Mouse (Mus musculus) brain, embryonic 14.5 days (tissue): ENCODE results near the gene Fbxl17. TPM values are rescaled to one million over a fixed set of nuclear protein-coding genes. Genes with fewer than 3 reads are reported as not detected.

ENCODE experiments used
- DNase-seq: peaks from one replicate; pipeline ENCODE4 v3.0.0-alpha.2; 2011; ENCODE audit warnings: low read depth
- CTCF ChIP-seq: fragments of 200-500 bp; IDR thresholded peaks from 2 replicates; pipeline ENCODE4 v1.5.1; 2012; ENCODE audit warnings: inconsistent platforms, mild to moderate bottlenecking, moderate library complexity, borderline replicate concordance; ENCODE audit not compliant: insufficient read depth, insufficient read length; ENCODE audit errors: extremely low read depth
- POLR2A ChIP-seq: fragments of 200-500 bp; IDR thresholded peaks from 2 replicates; pipeline ENCODE4 v1.6.1; 2012; ENCODE audit warnings: mild to moderate bottlenecking, inconsistent platforms, borderline replicate concordance; ENCODE audit not compliant: poor library complexity, insufficient read depth, insufficient read length, severe bottlenecking; ENCODE audit errors: extremely low read depth
- polyA plus RNA-seq: library from polyadenylated mRNA; depleted of rRNA; stranded (reverse); fragments of >200 nt; gene quantifications from 2 replicates; pipeline ENCODE4 v1.2.3, GENCODE M21; 2012

Gene Fbxl17
- polyA plus RNA-seq, 1 experiment = 30.9 TPM

DNA sequence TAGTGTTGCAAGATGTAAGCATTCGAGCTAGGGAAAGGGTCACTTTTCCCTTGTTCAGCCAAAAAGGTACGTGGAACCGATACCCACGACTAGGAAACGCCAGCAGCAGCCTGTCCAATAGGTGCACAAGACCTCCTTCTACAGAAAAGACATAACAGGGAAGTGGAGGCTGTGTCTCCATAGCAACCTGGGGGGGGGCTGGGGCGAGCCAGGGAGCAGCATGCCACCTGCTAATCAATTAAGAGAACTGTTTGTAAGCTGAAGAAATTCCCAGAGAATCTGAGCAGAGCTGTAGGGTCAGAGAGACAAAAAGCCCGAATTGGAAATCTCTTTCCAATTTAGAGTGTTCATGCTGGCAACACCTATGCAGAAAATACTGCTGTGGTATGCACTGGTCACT, 356.0 kb downstream of the Fbxl17 start:
- TF ChIP-seq CTCF (no peak), POLR2A (no peak)
- DNase-seq = peak; percentile 69

DNA sequence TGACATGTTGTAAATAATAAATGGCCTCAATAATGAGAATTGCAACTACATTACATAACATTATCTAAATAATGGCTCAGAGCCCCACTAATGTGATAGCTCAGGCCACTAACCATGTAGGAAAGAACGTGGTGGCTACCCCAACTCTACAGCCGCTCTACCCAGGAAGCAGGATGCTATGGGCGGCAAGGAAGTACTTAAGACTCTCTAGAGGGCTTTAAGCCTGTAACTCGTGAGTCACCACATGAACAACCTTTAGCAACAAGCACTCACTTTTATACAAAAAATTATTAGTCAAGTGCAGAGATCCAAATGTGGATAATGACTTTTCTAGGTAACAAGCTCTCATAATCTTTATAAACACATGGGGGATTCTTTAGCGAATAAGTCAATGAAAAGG, 365.0 kb downstream of the Fbxl17 start:
- TF ChIP-seq POLR2A (no peak), CTCF (no peak)

DNA sequence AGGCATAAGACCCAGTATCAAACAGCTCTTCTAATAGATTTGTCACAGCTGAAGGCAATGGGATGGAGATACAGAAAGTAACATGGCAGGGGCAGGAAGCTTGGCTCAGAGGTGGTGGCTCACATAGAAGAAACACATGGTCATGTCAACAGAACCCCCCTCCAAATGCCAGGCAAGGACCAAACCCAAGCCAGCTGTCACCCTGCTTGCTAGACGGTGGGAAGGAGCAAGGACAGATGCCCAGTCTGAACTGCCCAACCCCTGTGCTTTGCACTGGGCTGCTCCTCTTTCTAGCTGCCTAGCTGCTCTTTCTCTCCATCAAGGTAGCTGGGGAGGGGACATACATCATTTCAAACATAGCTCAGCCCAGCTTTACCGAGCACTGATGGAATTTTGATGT, 377.4 kb downstream of the Fbxl17 start:
- no peak for TF ChIP-seq CTCF
- no peak for TF ChIP-seq POLR2A
- DNase-seq = no peak

More for the DNA sequence above, 365.0 kb downstream of the Fbxl17 start:
- no peak for DNase-seq

DNA sequence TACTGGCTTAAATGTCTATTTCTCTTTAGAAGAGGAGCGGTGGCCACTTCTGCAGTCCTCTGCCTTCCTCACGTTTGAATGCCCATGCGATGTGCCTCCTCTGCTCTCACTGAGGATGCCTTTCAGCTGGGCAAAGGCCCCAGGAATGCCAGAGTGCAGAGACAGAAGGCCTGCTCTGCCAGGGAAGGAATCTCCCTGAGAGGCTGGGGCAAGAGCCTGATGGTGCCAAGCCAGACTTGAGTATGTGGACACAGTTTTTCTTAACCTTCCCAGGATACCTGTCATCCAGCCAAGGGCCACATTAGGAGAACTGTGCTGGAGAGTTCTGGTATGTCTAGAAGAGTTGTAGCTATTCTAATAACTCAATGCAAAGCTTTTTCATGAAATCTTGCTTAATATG, 380.1 kb downstream of the Fbxl17 start:
- no peak for DNase-seq
- TF ChIP-seq POLR2A (no peak), CTCF (no peak)

DNA sequence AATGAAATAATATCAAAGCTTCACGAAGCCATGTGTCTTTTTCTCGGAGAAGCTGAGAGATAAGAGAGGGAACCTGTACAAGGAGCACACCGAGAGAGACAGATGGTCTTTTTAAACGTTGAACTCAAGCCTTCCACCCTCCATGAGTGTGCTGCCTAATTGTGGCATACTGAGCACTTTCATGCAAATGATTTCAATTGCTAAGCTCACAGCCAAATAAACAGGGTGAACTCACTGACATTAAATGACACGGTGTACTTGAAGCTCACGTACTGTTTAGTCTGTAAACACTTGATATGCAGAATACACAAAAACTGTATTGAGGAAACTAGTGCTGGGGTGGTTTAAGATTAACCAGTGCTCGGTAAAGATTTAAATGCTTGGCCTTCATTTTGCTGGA, 380.7 kb downstream of the Fbxl17 start:
- no peak for TF ChIP-seq CTCF
- DNase-seq = peak; percentile 76

DNA sequence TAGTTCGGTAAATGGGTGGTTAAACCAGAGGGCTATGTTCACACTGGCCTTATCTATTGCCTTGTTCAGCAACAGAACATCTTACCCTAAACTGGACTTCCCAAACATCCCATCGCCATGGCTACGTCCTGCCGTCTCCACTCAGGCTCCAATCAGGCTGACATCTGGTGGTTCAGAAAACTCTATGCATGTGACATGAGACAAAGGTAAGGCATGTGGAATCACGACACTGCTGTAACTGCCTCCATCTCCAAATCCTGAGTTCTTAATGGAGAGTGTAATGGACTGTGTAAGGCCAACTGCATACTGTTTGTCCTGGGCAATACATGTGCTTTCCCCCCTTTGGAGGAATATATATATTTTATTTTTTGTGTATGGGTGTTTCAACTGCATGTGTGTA, 382.7 kb downstream of the Fbxl17 start:
- DNase-seq = no peak
- no peak for TF ChIP-seq CTCF
- no peak for TF ChIP-seq POLR2A

DNA sequence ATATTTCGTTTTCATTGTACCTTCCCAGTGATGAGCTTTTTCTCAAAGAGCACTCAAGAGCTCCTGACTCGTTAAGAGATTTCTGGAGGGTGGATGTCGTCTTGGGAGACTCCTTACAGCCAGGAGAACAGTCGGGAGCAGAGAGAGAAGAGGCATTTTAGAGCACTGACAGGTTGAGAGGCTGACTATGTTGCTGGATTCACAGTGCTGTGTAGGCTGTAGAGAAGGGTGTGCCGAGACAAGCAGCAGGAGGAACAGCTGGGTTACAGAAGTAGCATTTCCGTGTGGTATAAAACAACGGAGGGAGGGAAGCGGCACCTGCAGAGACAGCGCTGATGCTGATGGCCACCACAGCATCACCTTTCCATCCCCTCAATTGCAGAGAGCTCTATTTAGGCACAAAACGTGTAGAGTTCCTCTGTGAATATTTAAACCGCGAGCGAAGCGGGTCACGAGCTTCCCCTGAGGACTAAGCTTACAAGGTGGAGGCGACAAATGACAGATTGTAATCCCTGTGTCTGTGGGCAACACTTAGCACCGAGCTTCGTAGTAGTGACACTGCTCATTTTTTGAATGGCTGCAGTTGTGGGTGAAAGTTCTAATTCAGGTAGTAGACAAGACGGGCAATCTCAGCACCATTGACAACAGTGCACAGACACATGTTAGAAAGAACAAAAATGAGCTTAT, 385.3 kb downstream of the Fbxl17 start:
- TF ChIP-seq POLR2A (no peak), CTCF (no peak)
- DNase-seq = no peak

DNA sequence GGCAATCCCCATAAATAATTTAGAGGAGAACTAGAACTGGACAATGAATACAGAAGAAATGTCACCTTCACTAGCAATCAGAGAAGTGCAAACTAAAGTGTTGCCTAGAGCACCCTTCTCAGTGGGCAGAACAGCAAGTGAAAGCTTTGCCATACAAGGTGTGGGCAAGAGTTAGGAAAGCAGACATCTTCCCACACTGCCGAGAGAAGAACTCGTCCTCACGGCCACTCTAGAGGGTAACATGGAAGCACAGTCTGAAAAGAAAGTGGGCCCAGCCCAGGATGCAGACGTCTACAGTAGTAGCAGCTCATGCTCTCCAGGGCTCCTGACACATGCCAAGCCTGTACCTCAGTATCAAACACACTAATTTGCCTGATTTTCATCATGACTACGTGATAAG, 387.0 kb downstream of the Fbxl17 start:
- no peak for DNase-seq
- TF ChIP-seq CTCF = no peak
- TF ChIP-seq POLR2A = no peak

DNA sequence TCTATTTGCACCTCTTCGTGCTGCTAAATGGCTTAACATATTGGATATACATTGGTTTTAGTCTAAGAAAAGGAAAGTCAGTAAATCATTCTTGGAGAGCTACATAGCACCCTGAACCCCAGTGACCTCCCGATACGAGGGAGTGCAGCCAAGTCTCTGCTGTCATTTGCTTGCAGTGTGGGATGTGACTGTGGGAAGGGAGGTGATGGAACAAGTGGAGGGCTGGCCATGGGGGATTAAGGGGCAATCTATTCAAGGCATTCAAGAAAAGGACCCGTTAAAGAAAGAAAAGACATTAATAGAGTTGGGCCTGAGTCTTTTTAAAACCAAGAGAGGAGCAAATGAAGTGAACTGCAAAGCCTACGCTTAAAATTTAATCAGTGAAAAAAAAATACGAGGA, 388.8 kb downstream of the Fbxl17 start:
- TF ChIP-seq POLR2A = no peak
- no peak for TF ChIP-seq CTCF
- peak; percentile 72 for DNase-seq

DNA sequence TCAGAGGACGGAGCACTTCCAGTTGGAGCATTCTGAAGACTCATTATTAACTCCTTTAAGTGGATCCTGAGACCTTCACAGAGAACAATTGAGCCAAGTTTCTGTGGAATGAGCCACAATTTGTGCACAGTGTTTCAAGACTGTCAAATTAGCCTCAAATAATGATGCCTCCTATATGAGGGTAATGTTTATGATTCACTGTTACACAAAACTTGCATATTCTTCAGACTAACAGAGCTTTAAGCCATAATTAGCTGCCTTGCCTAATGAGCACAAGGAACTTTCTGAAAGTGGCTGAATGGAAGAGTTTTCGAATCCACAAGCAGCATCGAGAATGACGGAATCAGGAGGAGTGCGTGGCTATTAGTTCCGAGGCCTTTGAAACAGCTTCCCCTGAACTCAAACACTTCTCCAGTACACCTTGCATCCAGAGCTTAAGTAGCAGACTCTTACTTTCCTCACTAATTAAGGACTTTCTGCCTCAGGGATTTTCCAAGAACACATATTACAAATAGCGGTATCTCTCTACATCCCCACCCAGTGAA, 389.5 kb downstream of the Fbxl17 start:
- DNase-seq = peak; percentile 87
- TF ChIP-seq CTCF = no peak
- no peak for TF ChIP-seq POLR2A

DNA sequence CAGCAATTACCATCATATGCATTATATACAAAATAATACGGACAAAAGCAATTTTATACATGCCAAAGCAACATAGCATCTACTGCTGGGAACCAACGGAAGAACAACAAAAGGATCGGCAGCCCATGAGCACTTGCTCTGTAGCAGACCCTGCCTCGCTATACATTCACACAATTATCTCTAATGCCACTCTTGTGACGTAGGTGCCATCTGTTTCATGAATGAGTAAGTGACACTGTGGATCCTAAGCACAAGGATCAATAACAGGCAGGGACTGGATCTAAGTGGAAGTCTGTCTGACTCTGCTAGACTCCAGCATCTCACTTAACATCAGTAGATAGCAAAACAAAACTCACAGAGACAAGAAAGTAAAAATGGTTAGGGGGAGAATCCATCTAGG, 391.8 kb downstream of the Fbxl17 start:
- DNase-seq = peak; percentile 57
- no peak for TF ChIP-seq CTCF
- no peak for TF ChIP-seq POLR2A

DNA sequence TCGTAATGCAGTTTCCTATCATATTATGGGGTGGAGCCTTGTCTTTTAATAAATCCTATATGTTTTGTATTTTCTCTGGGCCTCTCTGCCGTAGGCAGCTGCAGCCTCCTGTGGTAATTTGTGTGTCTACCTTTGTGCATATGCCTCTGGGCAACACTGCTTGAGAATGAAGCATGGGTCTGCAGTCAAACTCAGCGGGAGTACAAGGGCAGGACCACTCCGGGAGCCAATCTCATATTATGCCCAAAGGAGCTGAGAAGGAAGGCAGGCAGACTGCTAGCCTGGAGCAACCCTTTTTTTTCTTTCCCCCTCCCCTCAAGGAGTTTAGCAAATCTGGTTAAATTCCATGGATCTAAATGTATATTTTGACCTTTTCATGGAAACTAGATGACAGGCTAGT, 392.3 kb downstream of the Fbxl17 start:
- no peak for TF ChIP-seq POLR2A
- no peak for TF ChIP-seq CTCF
- peak; percentile 36 for DNase-seq

DNA sequence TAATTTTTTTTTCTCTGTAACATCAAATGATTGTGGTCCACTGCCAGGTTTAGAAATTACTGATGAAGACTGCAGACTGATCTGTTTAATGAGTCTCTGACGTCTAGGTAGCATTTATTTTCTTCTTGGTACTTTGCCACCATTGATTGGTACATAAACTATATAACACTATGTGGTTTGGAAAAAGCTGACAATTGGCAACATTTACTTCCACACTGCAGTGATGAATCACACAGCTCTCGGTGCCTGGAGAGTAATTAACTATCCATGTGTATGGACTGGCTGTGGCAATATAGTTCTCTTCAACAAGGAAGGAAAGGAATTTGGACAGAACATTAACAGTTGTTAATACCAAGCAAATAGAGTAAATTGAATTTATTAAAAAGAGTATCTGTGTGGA, 404.3 kb downstream of the Fbxl17 start:
- peak; percentile 59 for DNase-seq
- no peak for TF ChIP-seq POLR2A
- no peak for TF ChIP-seq CTCF

DNA sequence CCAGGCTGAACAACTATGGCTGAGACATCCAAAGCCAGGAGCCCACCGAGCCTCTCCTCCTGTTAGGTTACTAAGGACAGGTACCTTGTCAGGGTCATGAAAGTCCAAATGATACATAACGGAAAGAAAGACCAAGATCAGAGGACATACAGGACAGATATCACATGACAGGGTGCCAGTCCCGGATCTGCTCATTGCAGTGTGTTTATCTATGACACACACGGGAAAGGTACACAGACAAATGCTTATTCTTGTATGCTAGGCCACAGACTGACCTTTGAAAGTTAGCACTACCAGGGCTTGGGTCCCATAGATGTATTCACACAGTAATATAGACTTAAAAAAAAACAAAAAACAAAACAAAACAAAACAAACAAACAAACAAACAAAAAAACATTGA, 404.8 kb downstream of the Fbxl17 start:
- TF ChIP-seq CTCF = no peak
- TF ChIP-seq POLR2A = no peak
- no peak for DNase-seq
